Mouse (Mus musculus) forebrain, embryonic 14.5 days (tissue): ENCODE measurements around the gene Mecp2. TPM values are rescaled to one million over a fixed set of nuclear protein-coding genes. Genes with fewer than 3 reads are reported as not detected.
A peak's percentile ranks its signal among the peaks of the same experiment; 100 is the strongest.
"Not testable (repeated sequence)": the region's sequence is repeated elsewhere in the genome, so short reads cannot be mapped to it uniquely, and the experiment has no call there.

Source experiments
- ATAC-seq: fragments of 200-750 bp; cut with Nextera tagmentation; 2 replicates; pipeline ENCODE4 v1.8.0; 2017; ENCODE audit warnings: mild to moderate bottlenecking, moderate library complexity
- DNase-seq: peaks from one replicate; pipeline ENCODE4 v3.0.0-alpha.2; 2015; ENCODE audit warnings: low spot score
- H3K27ac ChIP-seq: fragments of 300-500 bp; sonication (generic); 2 replicates; pipeline ENCODE4 v1.5.1; 2014; ENCODE audit warnings: low read depth, mild to moderate bottlenecking, control low read depth, low read length, moderate library complexity
- H3K27me3 ChIP-seq: fragments of 300-500 bp; sonication (generic); replicated peaks from 2 replicates; pipeline ENCODE4 v1.6.1; 2014; ENCODE audit warnings: low read length, control low read depth, mixed read lengths; ENCODE audit not compliant: control insufficient read depth, insufficient read depth
- H3K36me3 ChIP-seq: fragments of 300-500 bp; sonication (generic); 2 replicates; pipeline ENCODE4 v1.6.1; 2014; ENCODE audit warnings: low read length, control low read depth; ENCODE audit not compliant: control insufficient read depth, insufficient read depth
- H3K4me1 ChIP-seq: fragments of 300-500 bp; sonication (generic); 2 replicates; pipeline ENCODE4 v1.6.1; 2014; ENCODE audit warnings: antibody characterized with exemption, low read length, control low read depth; ENCODE audit not compliant: control insufficient read depth, insufficient read depth
- H3K4me2 ChIP-seq: fragments of 300-500 bp; sonication (generic); 2 replicates; pipeline ENCODE4 v1.6.1; 2014; ENCODE audit warnings: mild to moderate bottlenecking, control low read depth, low read length
- H3K4me3 ChIP-seq: fragments of 300-500 bp; sonication (generic); 2 replicates; pipeline ENCODE4 v1.5.1; 2014; ENCODE audit warnings: low read depth, low read length, control low read depth
- H3K9ac ChIP-seq: fragments of 300-500 bp; sonication (generic); 2 replicates; pipeline ENCODE4 v1.6.1; 2014; ENCODE audit warnings: mild to moderate bottlenecking, low read length, control low read depth, moderate library complexity
- H3K9me3 ChIP-seq: fragments of 300-500 bp; sonication (generic); replicated peaks from 2 replicates; pipeline ENCODE4 v1.6.1; 2016; ENCODE audit warnings: low read length, control low read depth, mixed read lengths; ENCODE audit not compliant: control insufficient read depth
- WGBS: fragments of 180-500 bp; shearing (Covaris S2); extraction: QIAGEN DNeasy Blood & Tissue Kit; methylation state at CpG from one replicate; pipeline ENCODE4 v1.1.7; 2014; 5-methylcytosine and 5-hydroxymethylcytosine counted together
- polyA plus RNA-seq: library from polyadenylated mRNA; unstranded; fragments of >200 nt; fragmentation: Nextera tagmentation; extraction: Ambion mirVana; gene quantifications from 2 replicates; pipeline ENCODE4 v1.2.1, GENCODE M21; 2014

Mecp2 gene
- 12.6 and 14.2 TPM in 2 replicates for polyA plus RNA-seq

- DNase-seq, ATAC-seq, H3K9me3 ChIP-seq, H3K27ac ChIP-seq, H3K27me3 ChIP-seq, H3K36me3 ChIP-seq, H3K4me2 ChIP-seq, H3K4me1 ChIP-seq, H3K4me3 ChIP-seq, H3K9ac ChIP-seq: not testable (repeated sequence)
- WGBS = 19% methylated on average over 1 of the region's 1 CpGs
Measured at GRCm38 (mm10) chrX:74135263-74135662, at the start of gene Mecp2. Gene Mecp2, minus strand, starts transcription at chrX:74135363.

GRCm38 (mm10) chrX:74176959-74177358 is 41.8 kb upstream of the Mecp2 start, which contains the start of gene Tktl1:
Gene Tktl1, plus strand, starts transcription at chrX:74177259.
- Histone ChIP-seq H3K4me2 (no peak within 1 kb of the TSS), H3K9ac (no peak within 1 kb of the TSS), H3K27ac (no peak within 1 kb of the TSS), H3K4me1 (no peaks in the 10 kb centered on the region), H3K36me3 (no peaks in the 10 kb centered on the region), H3K9me3 (no peaks in the 10 kb centered on the region), H3K4me3 (no peak within 1 kb of the TSS), H3K27me3 (no peaks in the 10 kb centered on the region)
- ATAC-seq = no peak
- no peak for DNase-seq
- WGBS = 90% methylated on average over 17 of the region's 17 CpGs

- no peak within 1 kb of the TSS for H3K4me3 ChIP-seq
- H3K36me3 ChIP-seq = no peaks in the 10 kb centered on the region
- 86% methylated on average over 1 of the region's 1 CpGs for WGBS
- H3K27me3 ChIP-seq = no peaks in the 10 kb centered on the region
- no peak within 1 kb of the TSS for H3K4me2 ChIP-seq
- DNase-seq = no peak
- no peaks in the 10 kb centered on the region for H3K9me3 ChIP-seq
- ATAC-seq = no peak
- H3K27ac ChIP-seq = no peak within 1 kb of the TSS
- no peaks in the 10 kb centered on the region for H3K4me1 ChIP-seq
- no peak within 1 kb of the TSS for H3K9ac ChIP-seq
Measured at GRCm38 (mm10) chrX:74167738-74168137, 32.6 kb upstream of the Mecp2 start, which contains the start of gene Tex28. Gene Tex28, minus strand, starts transcription at chrX:74167838.

- Histone ChIP-seq H3K9me3 (no peaks in the 10 kb centered on the region), H3K36me3 (no peaks in the 10 kb centered on the region), H3K9ac (no peak within 1 kb of the TSS), H3K27me3 (no peaks in the 10 kb centered on the region), H3K27ac (no peak within 1 kb of the TSS), H3K4me2 (no peak within 1 kb of the TSS), H3K4me3 (no peak within 1 kb of the TSS), H3K4me1 (no peaks in the 10 kb centered on the region)
- ATAC-seq = no peak
- no peak for DNase-seq
Measured at GRCm38 (mm10) chrX:74127164-74127563, 8.0 kb downstream of the Mecp2 start, which contains the start of gene Opn1mw. Gene Opn1mw, plus strand, starts transcription at chrX:74127464.

- no peak overlapping the region for H3K27ac ChIP-seq
- no peak overlapping the region for H3K9ac ChIP-seq
- H3K4me2 ChIP-seq = no peak overlapping the region
- DNase-seq = no peak
- WGBS = 54% methylated on average over 2 of the region's 2 CpGs
- H3K4me3 ChIP-seq = no peak overlapping the region
- no peaks in the 10 kb centered on the region for H3K36me3 ChIP-seq
- H3K4me1 ChIP-seq = no peaks in the 10 kb centered on the region
- ATAC-seq = no peak
- no peaks in the 10 kb centered on the region for H3K9me3 ChIP-seq
- no peaks in the 10 kb centered on the region for H3K27me3 ChIP-seq
Measured at GRCm38 (mm10) chrX:74124975-74125374, 10.2 kb downstream of the Mecp2 start.

- Histone ChIP-seq H3K27me3 (no peaks in the 10 kb centered on the region), H3K36me3 (no peaks in the 10 kb centered on the region), H3K9ac (no peak overlapping the region), H3K9me3 (no peaks in the 10 kb centered on the region), H3K4me1 (no peaks in the 10 kb centered on the region), H3K27ac (no peak overlapping the region), H3K4me2 (peak overlapping the region; percentile 40), H3K4me3 (peak overlapping the region; percentile 5; the same call in 1 of the 2 replicates)
- DNase-seq = peak; percentile 53
- WGBS = 26% methylated on average over 10 of the region's 10 CpGs
- peak; percentile 48; the same call in 1 of the 2 replicates for ATAC-seq
Measured at GRCm38 (mm10) chrX:74115511-74115910, 19.7 kb downstream of the Mecp2 start.

GRCm38 (mm10) chrX:74114036-74114435 is 21.1 kb downstream of the Mecp2 start:
- Histone ChIP-seq H3K27me3 (no peaks in the 10 kb centered on the region), H3K36me3 (no peaks in the 10 kb centered on the region), H3K4me2 (no peak overlapping the region), H3K9ac (no peak overlapping the region), H3K4me3 (no peak overlapping the region), H3K27ac (no peak overlapping the region), H3K9me3 (no peaks in the 10 kb centered on the region), H3K4me1 (no peaks in the 10 kb centered on the region)
- DNase-seq (no peak), ATAC-seq (no peak)

- no peaks in the 10 kb centered on the region for H3K36me3 ChIP-seq
- H3K9ac ChIP-seq = no peak overlapping the region
- WGBS = 44% methylated on average over 3 of the region's 3 CpGs
- no peak for DNase-seq
- no peak overlapping the region for H3K4me2 ChIP-seq
- H3K4me3 ChIP-seq = no peak overlapping the region
- H3K27ac ChIP-seq = no peak overlapping the region
- H3K4me1 ChIP-seq = no peaks in the 10 kb centered on the region
- no peaks in the 10 kb centered on the region for H3K9me3 ChIP-seq
- ATAC-seq = no peak
- no peaks in the 10 kb centered on the region for H3K27me3 ChIP-seq
Measured at GRCm38 (mm10) chrX:74108747-74109146, 26.4 kb downstream of the Mecp2 start.

GRCm38 (mm10) chrX:74105916-74106315 is 29.2 kb downstream of the Mecp2 start:
- no peak for DNase-seq
- Histone ChIP-seq H3K27ac (no peak overlapping the region), H3K4me2 (no peak overlapping the region), H3K4me1 (no peaks in the 10 kb centered on the region), H3K9me3 (no peaks in the 10 kb centered on the region), H3K4me3 (no peak overlapping the region), H3K9ac (no peak overlapping the region), H3K36me3 (no peaks in the 10 kb centered on the region), H3K27me3 (no peaks in the 10 kb centered on the region)
- WGBS = 60% methylated on average over 2 of the region's 2 CpGs
- no peak for ATAC-seq
